ENCODE assay signal across 8 mouse cellular contexts in the genomic region with DNA sequence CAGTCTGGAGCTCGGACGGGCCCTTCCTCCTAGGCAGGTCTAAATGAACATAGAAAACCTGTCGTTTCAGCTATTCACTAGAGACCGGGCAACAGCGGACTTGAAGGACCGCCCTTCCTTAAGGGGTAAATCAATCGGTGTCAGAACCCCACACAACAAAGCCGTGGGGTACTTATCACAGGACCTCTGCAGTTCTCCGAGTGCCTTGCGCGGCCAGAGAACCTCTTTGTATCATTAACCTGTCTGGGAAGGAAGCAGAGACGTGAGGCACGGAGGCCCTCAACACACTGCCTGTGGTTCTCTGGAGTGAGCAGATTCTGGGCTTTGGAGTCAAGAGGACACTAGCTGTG. TPM values are rescaled to one million over a fixed set of nuclear protein-coding genes. Genes with fewer than 3 reads are reported as not detected.
DNase-seq lines count a peak whose midpoint lies in the region; ATAC-seq and TF ChIP-seq lines count a peak whose summit lies in the region.

No protein-coding gene starts in this region.

- no peaks in the 10 kb centered on the region for H3K27me3 ChIP-seq in heart, embryonic 13.5 days (replicated peaks)
- no peaks in the 10 kb centered on the region for H3K27me3 ChIP-seq in ES-Bruce4 (ENCODE audit: control insufficient read depth, insufficient read depth, low read length, poor library complexity, severe bottlenecking)
- H3K27me3 ChIP-seq in forebrain, embryonic 15.5 days = no peaks in the 10 kb centered on the region
- H3K27me3 ChIP-seq in liver, embryonic 15.5 days = no peaks in the 10 kb centered on the region
- H3K27me3 ChIP-seq in stomach, embryonic 16.5 days (ENCODE audit: control insufficient read depth, insufficient read depth, low read length) = no peaks in the 10 kb centered on the region

- H3K9ac ChIP-seq in heart, embryonic 13.5 days = peak overlapping the region; percentile 92
- peak overlapping the region; percentile 77 for H3K9ac ChIP-seq in ES-Bruce4 (ENCODE audit: low read depth, poor library complexity, severe bottlenecking)
- H3K9ac ChIP-seq in forebrain, embryonic 15.5 days (replicated peaks) = peak overlapping the region; percentile 84
- H3K9ac ChIP-seq in liver, embryonic 15.5 days = peak overlapping the region; percentile 86
- H3K9ac ChIP-seq in stomach, embryonic 16.5 days (ENCODE audit: low read length) = peak overlapping the region; percentile 89

- no peak for TF ChIP-seq CTCF in ES-Bruce4 (IDR thresholded peaks at IDR 0.05; ENCODE audit: low read depth, low read length)

- ATAC-seq in heart, embryonic 13.5 days (ENCODE audit: extremely low read depth, insufficient number of reproducible peaks, low FRiP score, low TSS enrichment) = no peak
- no peak; the same call in none of the 2 replicates for ATAC-seq in forebrain, embryonic 15.5 days (replicated peaks)
- ATAC-seq in liver, embryonic 15.5 days (ENCODE audit: insufficient read depth) = peak; percentile 27
- ATAC-seq in stomach, embryonic 16.5 days (ENCODE audit: insufficient read depth, low FRiP score) = peak; percentile 22; the same call in 1 of the 2 replicates

- 0% methylated on average over 13 of the region's 13 CpGs for WGBS in heart, embryonic 13.5 days
- under 1% methylated on average over 13 of the region's 13 CpGs for WGBS in forebrain, embryonic 15.5 days
- under 1% methylated on average over 13 of the region's 13 CpGs for WGBS in liver, embryonic 15.5 days (ENCODE audit: insufficient replicate concordance)
- WGBS in stomach, embryonic 16.5 days = under 1% methylated on average over 13 of the region's 13 CpGs

- H3K9me3 ChIP-seq in heart, embryonic 13.5 days = no peaks in the 10 kb centered on the region
- H3K9me3 ChIP-seq in ES-Bruce4 (replicated peaks; ENCODE audit: control insufficient read depth, insufficient read depth, low read length, poor library complexity, severe bottlenecking) = no peaks in the 10 kb centered on the region
- H3K9me3 ChIP-seq in forebrain, embryonic 15.5 days = no peaks in the 10 kb centered on the region
- no peaks in the 10 kb centered on the region for H3K9me3 ChIP-seq in liver, embryonic 15.5 days (replicated peaks)
- no peaks in the 10 kb centered on the region for H3K9me3 ChIP-seq in stomach, embryonic 16.5 days (replicated peaks; ENCODE audit: control insufficient read depth, low read length)

- H3K4me2 ChIP-seq in heart, embryonic 13.5 days = peak overlapping the region; percentile 94
- peak overlapping the region; percentile 84 for H3K4me2 ChIP-seq in forebrain, embryonic 15.5 days (replicated peaks)
- peak overlapping the region; percentile 87 for H3K4me2 ChIP-seq in liver, embryonic 15.5 days
- peak overlapping the region; percentile 93 for H3K4me2 ChIP-seq in stomach, embryonic 16.5 days (ENCODE audit: low read depth, low read length)

- peak overlapping the region; percentile 91 for H3K27ac ChIP-seq in heart, embryonic 13.5 days (replicated peaks)
- H3K27ac ChIP-seq in ES-Bruce4 (ENCODE audit: insufficient read depth, low read length) = peak overlapping the region; percentile 42; the same call in 1 of the 2 replicates
- peak overlapping the region; percentile 89 for H3K27ac ChIP-seq in forebrain, embryonic 15.5 days (replicated peaks)
- peak overlapping the region; percentile 95 for H3K27ac ChIP-seq in liver, embryonic 15.5 days (replicated peaks)
- peak overlapping the region; percentile 89 for H3K27ac ChIP-seq in stomach, embryonic 16.5 days (ENCODE audit: low read length)

- peaks cover 34% of the 10 kb centered on the region for H3K4me1 ChIP-seq in heart, embryonic 13.5 days
- H3K4me1 ChIP-seq in ES-Bruce4 (ENCODE audit: control insufficient read depth, insufficient read depth, low read length) = no peaks in the 10 kb centered on the region
- H3K4me1 ChIP-seq in forebrain, embryonic 15.5 days = peaks cover 31% of the 10 kb centered on the region
- peaks cover 52% of the 10 kb centered on the region for H3K4me1 ChIP-seq in liver, embryonic 15.5 days (replicated peaks)
- H3K4me1 ChIP-seq in stomach, embryonic 16.5 days (ENCODE audit: control insufficient read depth, insufficient read depth, low read length) = peaks cover 16% of the 10 kb centered on the region

- TF ChIP-seq POLR2A in ES-Bruce4 (IDR thresholded peaks at IDR 0.05; ENCODE audit: insufficient read depth, low read length) = no peak

- H3K36me3 ChIP-seq in heart, embryonic 13.5 days = peaks cover 38% of the 10 kb centered on the region
- H3K36me3 ChIP-seq in ES-Bruce4 (ENCODE audit: control insufficient read depth, insufficient read depth, low read length, poor library complexity, severe bottlenecking) = peaks cover 8% of the 10 kb centered on the region; the same call in 1 of the 2 replicates
- peaks cover 8% of the 10 kb centered on the region for H3K36me3 ChIP-seq in forebrain, embryonic 15.5 days
- H3K36me3 ChIP-seq in liver, embryonic 15.5 days (replicated peaks) = peaks cover 48% of the 10 kb centered on the region
- peaks cover 10% of the 10 kb centered on the region; the same call in 1 of the 2 replicates for H3K36me3 ChIP-seq in stomach, embryonic 16.5 days (ENCODE audit: control insufficient read depth, insufficient read depth, low read length)

- no peak for TF ChIP-seq EP300 in ES-Bruce4 (IDR thresholded peaks at IDR 0.05; ENCODE audit: insufficient read depth, low read depth, low read length)

- no peak for DNase-seq in heart, adult 11 months
- DNase-seq in MN1 (ENCODE audit: low spot score) = no peak
- no peak for DNase-seq in embryo, embryonic 9.5 days (ENCODE audit: extremely low spot score)

- peak overlapping the region; percentile 83 for H3K4me3 ChIP-seq in heart, embryonic 13.5 days
- H3K4me3 ChIP-seq in ES-Bruce4 (ENCODE audit: low read depth, low read length) = peak overlapping the region; percentile 99
- H3K4me3 ChIP-seq in forebrain, embryonic 15.5 days = peak overlapping the region; percentile 65
- peak overlapping the region; percentile 76 for H3K4me3 ChIP-seq in liver, embryonic 15.5 days (replicated peaks)
- peak overlapping the region; percentile 75 for H3K4me3 ChIP-seq in stomach, embryonic 16.5 days (replicated peaks; ENCODE audit: low read length)

RNA-seq across cellular contexts. Expression of gene Pmm2, which starts 0.6 kb away (rescaled TPM):
- 38.1 and 42.2 TPM in 2 replicates for polyA plus RNA-seq in heart, embryonic 13.5 days (2015; fragmentation: Nextera tagmentation; extraction: Ambion mirVana)
- 20.9 and 25.2 TPM in 2 replicates for polyA plus RNA-seq in ES-Bruce4 (2011; ENCODE audit: insufficient read depth, insufficient read length, low read depth, missing spikeins)
- polyA plus RNA-seq in forebrain, embryonic 15.5 days (2015; fragmentation: Nextera tagmentation; extraction: Ambion mirVana) = 49.6 and 49.9 TPM in 2 replicates
- polyA plus RNA-seq in liver, embryonic 15.5 days (2015; fragmentation: Nextera tagmentation; extraction: Ambion mirVana) = 30.4 and 31.5 TPM in 2 replicates
- 63.4 and 72.6 TPM in 2 replicates for polyA plus RNA-seq in stomach, embryonic 16.5 days (2015; fragmentation: Nextera tagmentation; extraction: Ambion mirVana)

RNA-seq across cellular contexts. Expression of gene Tmem186, which starts 0.7 kb away (rescaled TPM):
- polyA plus RNA-seq in heart, embryonic 13.5 days (2015; fragmentation: Nextera tagmentation; extraction: Ambion mirVana) = 15.3 and 16.9 TPM in 2 replicates
- polyA plus RNA-seq in ES-Bruce4 (2011; ENCODE audit: insufficient read depth, insufficient read length, low read depth, missing spikeins) = 17.1 and 17.5 TPM in 2 replicates
- 24.8 and 25.9 TPM in 2 replicates for polyA plus RNA-seq in forebrain, embryonic 15.5 days (2015; fragmentation: Nextera tagmentation; extraction: Ambion mirVana)
- 8.9 and 9.8 TPM in 2 replicates for polyA plus RNA-seq in liver, embryonic 15.5 days (2015; fragmentation: Nextera tagmentation; extraction: Ambion mirVana)
- polyA plus RNA-seq in stomach, embryonic 16.5 days (2015; fragmentation: Nextera tagmentation; extraction: Ambion mirVana) = 19.7 and 20.3 TPM in 2 replicates

RNA-seq across cellular contexts. Expression of gene Carhsp1, which starts 35.1 kb away (rescaled TPM):
- 87.2 and 90.0 TPM in 2 replicates for polyA plus RNA-seq in heart, embryonic 13.5 days (2015; fragmentation: Nextera tagmentation; extraction: Ambion mirVana)
- 63.1 and 65.8 TPM in 2 replicates for polyA plus RNA-seq in ES-Bruce4 (2011; ENCODE audit: insufficient read depth, insufficient read length, low read depth, missing spikeins)
- polyA plus RNA-seq in forebrain, embryonic 15.5 days (2015; fragmentation: Nextera tagmentation; extraction: Ambion mirVana) = 183 and 199 TPM in 2 replicates
- polyA plus RNA-seq in liver, embryonic 15.5 days (2015; fragmentation: Nextera tagmentation; extraction: Ambion mirVana) = 85.9 and 94.7 TPM in 2 replicates
- 89.9 and 92.1 TPM in 2 replicates for polyA plus RNA-seq in stomach, embryonic 16.5 days (2015; fragmentation: Nextera tagmentation; extraction: Ambion mirVana)

RNA-seq across cellular contexts. Expression of gene Gm5767, which starts 43.7 kb away (rescaled TPM):
- polyA plus RNA-seq in heart, embryonic 13.5 days (2015; fragmentation: Nextera tagmentation; extraction: Ambion mirVana) = not detected in 2 replicates
- not detected in 2 replicates for polyA plus RNA-seq in ES-Bruce4 (2011; ENCODE audit: insufficient read depth, insufficient read length, low read depth, missing spikeins)
- polyA plus RNA-seq in forebrain, embryonic 15.5 days (2015; fragmentation: Nextera tagmentation; extraction: Ambion mirVana) = not detected in 2 replicates
- 0.24 TPM in 1 of 2 replicates, not detected in the other for polyA plus RNA-seq in liver, embryonic 15.5 days (2015; fragmentation: Nextera tagmentation; extraction: Ambion mirVana)
- polyA plus RNA-seq in stomach, embryonic 16.5 days (2015; fragmentation: Nextera tagmentation; extraction: Ambion mirVana) = not detected in 2 replicates

Comparison
In these comparisons a context has a peak if more than half of its experiments do, and no peak if none do; other contexts are left out.
1. ATAC-seq: peak in liver, embryonic 15.5 days (single experiment) and stomach, embryonic 16.5 days (single experiment); none in heart, embryonic 13.5 days (single experiment) and forebrain, embryonic 15.5 days (single experiment).
2. H3K27ac ChIP-seq: peak in every context shown above with its lines; median percentile 95 in liver, embryonic 15.5 days; 91 in heart, embryonic 13.5 days; 89 in forebrain, embryonic 15.5 days; 89 in stomach, embryonic 16.5 days; 42 in ES-Bruce4.
3. Peak in every context shown above with its lines, with median percentiles within 50 percentile points of each other: H3K4me2 ChIP-seq, H3K4me3 ChIP-seq and H3K9ac ChIP-seq.